Mouse (Mus musculus) G1E (cell line): ENCODE measurements around the gene Gga1. TPM values are rescaled to one million over a fixed set of nuclear protein-coding genes. Genes with fewer than 3 reads are reported as not detected.

Experiments used
- ATAC-seq: 2 replicates; pipeline ENCODE4 v1.8.0; 2016; ENCODE audit warnings: mild to moderate bottlenecking; ENCODE audit not compliant: insufficient number of reproducible peaks, poor library complexity, low FRiP score, severe bottlenecking; ENCODE audit errors: extremely low read depth
- DNase-seq: peaks from one replicate; pipeline ENCODE4 v3.0.0; 2012; ENCODE audit warnings: low spot score
- H3K27me3 ChIP-seq: 2 replicates; pipeline ENCODE4 v1.6.1; 2012; ENCODE audit warnings: mild to moderate bottlenecking, low read length, inconsistent platforms; ENCODE audit not compliant: insufficient read depth
- H3K36me3 ChIP-seq: replicated peaks from 2 replicates; pipeline ENCODE3; 2012; ENCODE audit warnings: mild to moderate bottlenecking, inconsistent platforms
- H3K4me1 ChIP-seq: 2 replicates; pipeline ENCODE4 v1.6.1; 2012; ENCODE audit warnings: low read depth, low read length, inconsistent platforms, mixed read lengths; ENCODE audit not compliant: insufficient read depth
- H3K4me3 ChIP-seq: 2 replicates; pipeline ENCODE4 v1.5.1; 2012; ENCODE audit warnings: low read depth, mild to moderate bottlenecking, inconsistent platforms, low read length, moderate library complexity, mixed read lengths
- H3K9me3 ChIP-seq: replicated peaks from 2 replicates; pipeline ENCODE4 v1.6.1; 2012; ENCODE audit warnings: inconsistent platforms
- CTCF ChIP-seq: IDR thresholded peaks from 2 replicates; pipeline ENCODE4 v1.5.1; 2012; ENCODE audit warnings: low read depth, low read length, inconsistent platforms, mixed read lengths
- GATA1 ChIP-seq: IDR thresholded peaks from 2 replicates; pipeline ENCODE4 v1.6.1; 2012; ENCODE audit warnings: borderline replicate concordance, low read length, inconsistent platforms, mixed read lengths
- GATA2 ChIP-seq: IDR thresholded peaks from 2 replicates; pipeline ENCODE4 v1.6.1; 2012; ENCODE audit warnings: low read depth, low read length, inconsistent platforms, borderline replicate concordance
- POLR2AphosphoS5 ChIP-seq: IDR thresholded peaks from 2 replicates; pipeline ENCODE4 v1.6.1; 2012; ENCODE audit warnings: low read depth, low read length, inconsistent platforms; ENCODE audit not compliant: insufficient replicate concordance
- TAL1 ChIP-seq: conservative IDR thresholded peaks from 2 replicates; pipeline ENCODE4 v1.6.1; 2012; ENCODE audit warnings: low read depth, low read length, inconsistent platforms, mixed read lengths
- polyA plus RNA-seq: library from polyadenylated mRNA; stranded (reverse); fragments of >175 nt; gene quantifications from 2 replicates; pipeline ENCODE4 v1.2.3, GENCODE M21; 2012
- total RNA-seq, 2 experiments: library from RNA; stranded (forward) in 1 of 2; stranded (reverse) in 1 of 2; fragments of 200-1000 nt in 1 of 2; fragments of >200 nt in 1 of 2; fragmentation: Nextera tagmentation in 1 of 2; gene quantifications; 2 replicates each; pipeline ENCODE4 v1.2.3; 2014 to 2017

The Gga1 gene
- total and polyA plus RNA-seq, 3 experiments: 10.0 to 158 (median 52.6) TPM

DNA sequence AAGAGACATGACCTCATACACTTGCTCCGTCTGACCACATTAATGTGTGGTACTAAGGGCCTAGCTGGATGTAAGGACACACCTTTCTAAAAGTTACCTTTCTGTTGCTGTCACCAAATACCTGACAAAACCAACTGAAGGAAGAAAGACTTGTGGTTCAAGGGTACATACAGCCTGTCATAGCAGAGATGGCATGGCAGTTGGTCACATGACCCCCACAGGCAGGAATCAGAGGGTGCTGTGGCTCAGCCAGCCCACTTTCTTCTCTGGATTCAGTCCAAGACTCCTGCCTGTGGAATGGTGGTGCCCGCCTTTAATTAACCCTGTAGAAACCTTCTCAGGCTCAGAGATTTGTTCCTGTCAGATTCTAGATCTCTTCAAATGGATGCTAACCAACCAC, 13.8 kb upstream of the Gga1 start:
- Histone ChIP-seq H3K27me3 (peaks cover 60% of the 10 kb centered on the region), H3K4me3 (no peak overlapping the region), H3K9me3 (no peaks in the 10 kb centered on the region), H3K4me1 (peaks cover 17% of the 10 kb centered on the region), H3K36me3 (no peaks in the 10 kb centered on the region)
- no peak for DNase-seq
- TF ChIP-seq POLR2AphosphoS5: no peak
- TF ChIP-seq GATA1: no peak
- TF ChIP-seq TAL1: no peak
- no peak for TF ChIP-seq CTCF
- no peak for TF ChIP-seq GATA2
- no peak for ATAC-seq

DNA sequence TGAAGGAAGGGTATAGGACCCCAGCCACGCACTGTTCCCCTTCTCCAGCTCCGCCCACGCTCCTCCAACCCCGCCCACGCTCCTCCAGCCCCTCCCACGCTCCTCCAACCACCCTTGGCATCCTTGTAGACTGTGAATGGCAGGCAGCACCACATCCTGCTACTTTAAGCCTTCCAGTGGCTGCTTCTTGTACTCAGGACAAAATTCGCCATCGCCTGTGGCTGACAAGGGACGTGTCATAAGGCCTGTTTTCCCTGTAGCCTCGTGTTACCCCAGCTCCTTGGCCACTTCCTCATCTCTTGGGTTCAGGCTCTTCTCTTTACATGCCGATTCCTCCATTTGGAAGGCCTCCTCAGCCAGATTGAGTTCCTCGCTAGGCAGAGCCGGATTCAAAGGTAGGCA, 13.1 kb upstream of the Gga1 start:
- Histone ChIP-seq H3K9me3 (no peaks in the 10 kb centered on the region), H3K4me1 (peaks cover 11% of the 10 kb centered on the region), H3K27me3 (peaks cover 61% of the 10 kb centered on the region), H3K36me3 (no peaks in the 10 kb centered on the region), H3K4me3 (no peak overlapping the region)
- ATAC-seq (no peak), DNase-seq (no peak)
- TF ChIP-seq POLR2AphosphoS5 (no peak), TAL1 (no peak), CTCF (no peak), GATA1 (no peak), GATA2 (no peak)

DNA sequence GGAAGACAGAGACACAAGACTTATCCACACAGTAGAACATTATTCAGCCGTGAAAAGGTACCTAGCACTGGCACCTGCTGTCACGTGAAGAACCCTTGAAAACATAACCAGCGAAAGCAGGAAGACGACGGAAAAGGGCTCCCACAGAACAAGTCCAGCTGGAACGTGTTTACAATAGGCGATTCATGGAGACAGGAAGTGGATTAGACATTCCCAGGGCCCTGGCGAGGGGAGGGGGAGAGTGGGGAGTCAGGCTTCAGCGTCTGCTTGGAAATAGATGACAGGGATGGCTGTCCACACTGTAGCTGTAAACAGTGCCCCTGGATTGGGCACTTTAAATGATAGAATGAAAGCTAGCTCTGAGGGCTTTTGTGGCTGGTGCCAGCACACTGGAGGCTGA, 8.6 kb upstream of the Gga1 start:
- Histone ChIP-seq H3K36me3 (no peaks in the 10 kb centered on the region), H3K4me3 (no peak overlapping the region), H3K27me3 (peaks cover 37% of the 10 kb centered on the region), H3K9me3 (no peaks in the 10 kb centered on the region), H3K4me1 (peaks cover 22% of the 10 kb centered on the region)
- no peak for ATAC-seq
- TF ChIP-seq GATA2 (no peak), POLR2AphosphoS5 (no peak), CTCF (no peak), TAL1 (no peak), GATA1 (no peak)
- DNase-seq: no peak

DNA sequence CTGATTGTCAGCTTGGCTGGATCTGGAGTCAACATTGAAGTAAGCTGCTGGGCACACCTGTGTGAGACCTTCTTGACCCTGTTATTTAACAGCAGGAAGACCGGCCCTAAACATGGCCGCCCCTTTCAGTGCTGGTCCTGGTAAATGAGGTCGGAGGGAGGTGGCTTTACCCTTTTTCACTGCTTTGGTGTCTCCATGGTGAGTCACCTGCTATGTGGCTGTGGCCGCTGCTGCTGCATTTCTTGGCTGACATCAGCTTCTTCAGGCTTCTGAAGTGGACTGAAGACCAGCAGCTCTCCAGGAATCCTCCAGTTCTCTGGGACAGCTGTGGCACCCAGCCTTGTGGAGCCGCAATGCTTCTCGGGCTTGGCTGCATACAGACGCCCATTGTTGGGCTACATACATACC, 8.2 kb upstream of the Gga1 start:
- no peaks in the 10 kb centered on the region for H3K9me3 ChIP-seq
- TF ChIP-seq GATA2 (no peak), POLR2AphosphoS5 (no peak), CTCF (no peak), TAL1 (no peak), GATA1 (no peak)
- H3K27me3 ChIP-seq: peaks cover 33% of the 10 kb centered on the region
- DNase-seq (no peak), ATAC-seq (no peak)
- no peaks in the 10 kb centered on the region for H3K36me3 ChIP-seq
- H3K4me3 ChIP-seq: no peak overlapping the region
- peaks cover 21% of the 10 kb centered on the region for H3K4me1 ChIP-seq

DNA sequence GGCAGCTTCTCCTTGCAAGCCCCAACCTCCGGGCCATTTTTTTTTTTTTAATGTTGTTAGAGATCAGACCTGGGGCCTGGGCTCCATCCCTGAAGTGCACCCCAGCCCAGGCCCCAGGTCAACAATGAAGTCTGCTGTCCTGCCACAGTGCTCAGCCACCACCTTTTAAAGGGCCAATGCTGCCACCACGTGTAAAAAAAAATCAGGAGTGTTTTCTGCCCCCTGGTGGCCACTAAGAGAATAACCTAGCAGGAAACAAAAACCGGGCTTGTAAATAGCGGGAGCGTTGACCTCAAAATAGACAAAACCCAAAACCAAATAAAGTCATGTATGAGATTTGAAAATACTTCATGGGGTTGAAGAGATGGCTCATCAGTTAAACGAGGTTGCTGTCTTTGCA, 7.2 kb upstream of the Gga1 start:
- H3K4me1 ChIP-seq: peaks cover 27% of the 10 kb centered on the region
- no peaks in the 10 kb centered on the region for H3K9me3 ChIP-seq
- H3K4me3 ChIP-seq: no peak overlapping the region
- TF ChIP-seq TAL1: no peak
- 0 out of 2 replicates have a peak, but pooled peaks have one; percentile 11 for TF ChIP-seq CTCF
- no peak for DNase-seq
- ATAC-seq: no peak
- H3K27me3 ChIP-seq: peaks cover 30% of the 10 kb centered on the region
- no peaks in the 10 kb centered on the region for H3K36me3 ChIP-seq

DNA sequence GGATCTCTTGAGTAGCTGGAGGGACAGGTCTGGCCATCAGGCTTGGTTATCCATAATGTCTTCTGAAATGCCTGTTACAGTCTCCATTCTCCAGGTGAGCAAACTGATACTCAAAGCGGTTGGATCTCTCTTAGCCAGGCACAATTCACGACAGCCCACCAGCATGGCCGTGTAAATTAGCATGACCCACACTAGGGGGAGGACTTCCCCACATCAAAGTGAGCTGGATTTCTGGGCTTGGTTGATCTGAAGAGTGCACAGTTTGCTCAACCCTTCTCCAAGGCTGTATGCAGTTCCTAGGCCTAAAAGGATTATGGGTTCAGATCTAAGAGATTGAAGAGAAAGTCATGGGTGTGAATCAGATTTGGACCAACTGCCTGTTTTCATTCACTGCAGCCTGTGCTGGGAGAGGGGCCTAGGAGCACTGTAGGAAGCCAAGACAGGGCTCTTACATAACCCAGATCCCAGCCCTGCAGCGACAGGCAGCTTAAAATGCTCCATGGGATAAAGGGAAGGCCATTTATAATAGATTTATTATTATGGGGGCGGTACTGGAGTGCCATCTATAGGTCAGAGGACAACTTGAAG, 4.9 kb upstream of the Gga1 start:
- TF ChIP-seq POLR2AphosphoS5 (no peak), GATA1 (no peak), CTCF (no peak; the same call in 1 of the 2 replicates), TAL1 (no peak), GATA2 (no peak)
- Histone ChIP-seq H3K27me3 (peaks cover 10% of the 10 kb centered on the region; the same call in 1 of the 2 replicates), H3K9me3 (no peaks in the 10 kb centered on the region), H3K4me1 (peaks cover 47% of the 10 kb centered on the region), H3K4me3 (no peak overlapping the region), H3K36me3 (no peaks in the 10 kb centered on the region)
- ATAC-seq: no peak
- DNase-seq: no peak
